Mouse (Mus musculus): ENCODE results near the gene Cdkn1c. TPM values are rescaled to one million over a fixed set of nuclear protein-coding genes. Genes with fewer than 3 reads are reported as not detected.

Gene Cdkn1c
- total RNA-seq, 2 experiments from 2014 or later, result 6.8 to 8.7 TPM

DNA sequence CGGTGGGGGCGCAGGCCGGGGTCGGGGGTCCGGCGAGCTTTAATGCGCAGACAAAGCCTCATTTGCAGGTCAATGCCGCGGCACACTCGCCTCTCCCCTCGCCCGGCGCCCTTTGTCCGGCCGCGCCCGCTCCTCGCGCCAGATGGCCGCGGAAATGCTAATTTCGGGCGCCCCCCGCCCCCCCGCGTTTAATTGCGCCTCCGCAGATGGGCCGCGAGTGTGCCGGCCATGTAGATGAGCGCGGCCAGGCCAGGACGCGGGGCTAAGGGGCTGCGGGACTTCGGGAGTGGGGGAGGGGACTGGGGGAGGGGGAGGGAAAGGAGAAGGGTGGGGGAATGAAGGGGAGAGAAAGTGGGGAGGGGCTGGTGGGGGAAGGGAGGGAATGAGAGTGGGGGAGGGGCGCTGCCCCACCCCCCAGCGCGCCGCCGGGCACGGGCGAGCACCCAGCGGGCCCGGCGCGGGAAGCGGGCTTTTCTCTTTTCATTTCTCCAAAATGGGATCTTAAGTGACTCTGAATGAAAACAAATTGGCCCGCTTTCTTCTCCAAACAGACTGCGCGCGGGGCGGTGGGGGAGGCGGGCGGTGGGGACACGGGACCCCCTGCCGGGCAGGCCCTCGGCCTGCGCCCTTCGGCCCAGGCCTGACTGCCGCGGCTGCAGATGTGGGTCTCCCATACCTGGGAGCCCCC is 22.8 kb downstream of the Cdkn1c start:
- no peak for DNase-seq (ENCODE audit: extremely low spot score in 1 of 2, low spot score in 1 of 2)

DNA sequence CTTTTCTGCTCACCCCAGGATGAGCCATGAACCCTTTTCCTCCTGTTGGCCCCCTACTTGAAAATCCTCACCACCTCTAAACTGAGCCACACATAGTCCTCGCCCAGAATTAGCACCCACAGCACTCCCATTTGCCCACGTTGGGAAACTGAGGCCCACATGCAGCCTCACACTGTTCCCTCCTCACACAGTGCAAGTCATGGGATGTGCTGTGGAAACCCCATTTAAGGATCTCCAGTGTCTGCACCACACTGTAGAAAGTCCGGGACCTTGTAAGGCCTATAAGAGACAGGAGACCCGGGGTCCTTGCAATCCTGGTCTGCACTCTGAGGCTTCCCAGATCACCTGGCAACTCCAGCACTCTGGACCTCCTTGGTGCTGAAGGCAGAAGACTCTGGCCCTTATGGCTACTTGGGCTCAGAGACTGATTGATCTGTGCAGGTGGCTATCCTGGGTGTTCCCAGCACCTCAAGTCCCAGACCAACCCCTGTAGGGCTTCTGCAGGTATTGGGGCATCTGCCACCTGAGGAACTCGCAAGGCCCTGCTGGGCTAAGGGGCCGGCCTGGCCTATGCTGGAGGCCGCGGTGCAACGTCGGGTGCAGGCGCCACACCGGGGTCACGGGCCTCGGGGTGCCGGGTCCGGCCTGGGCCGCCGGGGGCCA is 23.5 kb downstream of the Cdkn1c start:
- DNase-seq (ENCODE audit: extremely low spot score in 1 of 2, low spot score in 1 of 2), result no peak

DNA sequence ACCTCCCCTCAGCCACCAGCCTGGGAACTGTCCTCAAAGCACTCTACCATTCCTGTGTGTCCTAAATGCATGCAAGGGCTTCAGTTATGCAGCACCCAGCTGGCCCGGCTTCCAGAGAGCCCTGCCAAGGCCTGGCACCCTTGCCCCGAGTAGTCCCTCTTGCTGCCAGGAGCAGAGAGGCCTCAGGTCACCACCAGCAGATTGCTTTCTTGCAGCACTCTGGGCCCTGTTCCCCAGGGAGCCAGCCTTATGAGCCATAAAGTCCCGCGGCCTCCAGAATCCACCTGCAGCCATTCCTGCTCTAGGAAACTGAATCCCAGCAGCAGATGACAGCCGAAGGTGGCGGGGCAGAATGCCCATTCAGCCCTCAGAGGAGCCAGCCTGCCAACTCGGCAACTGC is 27.5 kb downstream of the Cdkn1c start:
- DNase-seq (ENCODE audit: extremely low spot score in 1 of 2, low spot score in 1 of 2), result peak in 1 of 2 experiments; percentile 26

DNA sequence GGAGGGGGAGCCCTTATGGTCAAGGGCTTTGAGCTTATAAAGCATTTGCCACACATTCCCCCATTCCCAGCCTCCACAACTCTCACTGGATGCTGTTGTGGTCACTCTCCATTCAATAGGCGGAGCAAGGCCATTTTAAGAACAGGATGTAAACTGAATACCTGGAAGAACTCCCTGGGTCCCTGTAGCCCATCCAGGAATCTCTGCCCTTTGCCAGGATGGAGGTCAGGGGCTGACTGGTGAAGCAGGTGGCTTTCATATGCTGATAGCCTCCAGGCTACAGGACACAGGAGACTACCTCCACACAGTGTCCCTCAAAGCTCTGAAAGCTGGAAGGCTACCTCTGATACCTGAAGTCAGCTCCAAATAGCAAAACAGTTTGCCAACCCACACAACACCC is 28.2 kb downstream of the Cdkn1c start:
- no peak for DNase-seq (ENCODE audit: extremely low spot score in 1 of 2, low spot score in 1 of 2)

DNA sequence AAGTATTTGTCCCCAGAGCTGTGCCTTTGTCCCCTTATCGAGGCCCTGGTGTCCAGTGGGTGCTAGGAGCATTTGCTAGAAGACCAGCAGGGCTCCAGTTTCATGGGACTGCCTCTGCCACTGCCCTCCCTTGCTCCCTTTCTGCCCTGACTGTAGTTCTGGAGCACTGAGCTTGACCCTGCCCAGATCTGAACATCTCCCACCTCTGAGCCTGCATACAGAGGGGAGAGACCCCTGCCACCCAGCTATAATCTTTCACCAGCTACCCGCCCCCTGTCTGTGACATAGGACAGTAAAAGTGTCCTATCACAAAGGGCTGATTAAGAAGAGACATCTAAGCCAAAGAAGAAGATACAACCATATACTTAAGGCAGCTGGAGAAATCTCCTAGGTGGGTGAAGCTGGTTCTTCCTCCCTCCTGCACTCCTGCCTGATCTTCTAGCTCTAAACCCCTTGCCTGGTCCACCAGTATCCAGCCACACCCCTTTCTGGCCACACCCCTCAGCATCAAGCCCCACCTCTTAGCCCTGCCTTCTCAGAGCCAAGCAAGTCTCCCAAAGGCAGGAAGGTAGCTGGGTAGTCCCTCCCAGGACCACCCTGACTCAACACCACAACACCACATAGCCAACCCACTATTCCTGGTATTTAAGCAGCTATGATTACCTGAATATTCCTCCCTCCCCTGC is 31.9 kb downstream of the Cdkn1c start:
- DNase-seq (ENCODE audit: extremely low spot score in 1 of 2, low spot score in 1 of 2), result no peak

DNA sequence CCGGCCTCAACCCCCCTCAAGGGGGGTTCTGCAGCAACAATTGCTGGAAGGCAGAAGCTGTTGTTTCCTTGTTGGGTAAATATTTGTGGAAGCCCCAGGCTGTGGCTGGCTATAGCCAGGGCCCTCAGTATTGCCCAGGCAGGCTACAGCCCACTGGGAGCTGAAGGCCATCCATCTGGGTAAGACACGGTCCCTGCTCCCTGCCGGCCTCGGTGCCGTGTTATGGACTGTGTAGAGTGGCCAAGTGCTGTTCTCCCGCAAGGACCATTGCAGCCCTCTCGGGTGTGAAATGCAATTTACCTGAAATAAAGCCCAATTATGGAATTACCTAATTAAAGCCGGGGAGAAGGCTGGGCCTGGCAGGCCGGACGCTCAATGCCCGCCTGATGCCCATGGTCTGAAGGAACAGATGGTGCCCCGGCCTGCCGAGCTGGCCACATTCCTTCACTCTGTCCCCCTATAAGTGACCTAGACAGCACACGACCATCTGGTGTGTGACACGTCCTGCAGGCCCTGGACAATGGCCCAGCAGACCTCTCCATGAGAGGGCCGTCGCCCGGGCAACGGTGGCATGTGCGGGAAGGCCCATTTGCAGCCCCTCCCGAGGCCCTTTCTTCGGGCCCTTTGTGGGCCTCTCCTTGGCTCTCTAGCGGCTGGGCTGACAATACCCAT is 32.6 kb downstream of the Cdkn1c start:
- no peak for DNase-seq (ENCODE audit: extremely low spot score in 1 of 2, low spot score in 1 of 2)

DNA sequence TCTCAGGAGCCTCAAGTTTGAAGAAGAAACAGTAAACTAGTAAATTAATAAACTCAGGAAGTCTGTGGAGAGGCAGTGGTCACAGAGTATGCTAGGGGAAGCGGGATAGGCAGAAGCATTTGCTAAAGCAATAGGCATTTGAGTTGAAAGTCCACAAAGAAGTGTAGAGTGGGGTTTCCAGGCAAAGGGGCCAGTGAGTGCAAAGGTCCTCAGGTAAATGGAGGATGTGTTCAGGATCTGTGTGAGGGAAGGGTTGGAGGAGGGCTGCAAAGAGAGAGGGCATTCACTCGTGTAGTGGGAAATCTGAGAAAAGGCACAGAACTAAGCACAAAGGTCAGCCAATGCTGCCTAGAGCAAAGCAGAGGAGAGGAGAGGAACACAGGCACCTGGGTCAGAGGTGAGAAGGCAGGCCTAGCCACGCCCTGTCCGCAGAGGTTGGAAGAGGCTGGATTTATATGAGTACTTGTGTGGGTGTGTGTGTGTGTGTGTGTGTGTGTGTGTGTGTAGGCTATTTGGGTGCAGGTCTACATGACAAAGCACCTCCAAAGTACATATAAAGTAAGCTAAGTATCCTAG is 41.2 kb downstream of the Cdkn1c start:
- DNase-seq (ENCODE audit: extremely low spot score in 1 of 2, low spot score in 1 of 2), result no peak

DNA sequence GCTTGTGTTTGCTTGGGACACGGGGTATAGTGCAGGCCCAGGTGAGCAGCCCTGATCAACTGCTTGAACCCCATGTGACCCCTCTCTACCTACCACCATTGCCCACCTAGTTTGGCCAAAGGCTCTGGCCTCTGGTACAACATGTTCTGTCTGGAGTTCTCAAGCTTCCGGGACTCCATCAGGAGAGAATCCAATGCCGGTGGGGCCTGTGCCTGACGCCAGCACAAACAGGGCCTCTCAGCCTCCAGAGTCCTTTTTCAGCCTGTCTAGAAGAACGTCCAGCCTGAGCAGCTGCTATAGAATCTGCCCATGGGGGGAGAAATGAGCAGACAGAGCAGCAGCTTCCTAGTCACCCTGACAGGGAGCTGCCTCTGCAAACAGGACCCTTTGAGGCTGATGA is 43.0 kb downstream of the Cdkn1c start:
- DNase-seq (ENCODE audit: extremely low spot score in 1 of 2, low spot score in 1 of 2), result no peak

DNA sequence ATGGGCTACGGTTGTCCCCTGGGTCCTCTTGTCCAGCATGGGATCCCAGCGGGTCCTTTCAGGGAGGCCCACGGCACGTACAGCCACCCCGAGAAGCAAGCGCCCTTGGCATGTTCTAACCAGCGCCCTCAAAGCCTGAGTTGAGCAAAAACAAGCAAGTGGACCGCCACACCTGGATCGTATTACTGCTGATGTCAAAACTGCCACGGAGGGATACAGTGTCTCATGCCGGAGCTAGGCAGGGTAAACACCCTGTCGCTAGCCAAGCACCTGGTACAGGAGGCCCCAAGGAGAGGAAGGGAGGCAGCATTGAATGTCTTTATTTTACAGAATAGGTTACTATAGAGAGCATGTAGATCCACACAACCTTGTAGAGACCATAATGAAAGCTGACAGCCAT is 44.4 kb downstream of the Cdkn1c start:
- DNase-seq (ENCODE audit: extremely low spot score in 1 of 2, low spot score in 1 of 2), result no peak

DNA sequence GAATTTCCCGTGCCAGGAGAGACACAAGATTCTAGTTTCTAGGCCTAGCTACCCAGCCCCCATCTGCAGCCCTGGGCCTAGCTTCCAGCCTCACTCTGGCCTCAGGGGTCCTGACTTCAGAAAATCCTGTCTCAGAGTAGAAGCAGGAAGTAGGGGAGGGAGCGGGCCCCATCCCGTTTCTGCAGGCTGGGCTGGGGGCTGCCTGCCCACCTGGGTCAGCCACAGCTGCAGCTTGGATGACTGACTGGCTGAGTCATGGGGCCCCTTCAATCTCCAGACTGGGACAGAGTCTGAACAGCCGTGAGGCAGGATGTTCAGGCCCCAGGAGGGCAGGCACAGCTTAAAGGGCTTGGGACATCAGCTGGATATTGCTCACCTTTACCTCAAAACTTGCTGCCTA is 45.8 kb downstream of the Cdkn1c start:
- no peak for DNase-seq (ENCODE audit: extremely low spot score in 1 of 2, low spot score in 1 of 2)

DNA sequence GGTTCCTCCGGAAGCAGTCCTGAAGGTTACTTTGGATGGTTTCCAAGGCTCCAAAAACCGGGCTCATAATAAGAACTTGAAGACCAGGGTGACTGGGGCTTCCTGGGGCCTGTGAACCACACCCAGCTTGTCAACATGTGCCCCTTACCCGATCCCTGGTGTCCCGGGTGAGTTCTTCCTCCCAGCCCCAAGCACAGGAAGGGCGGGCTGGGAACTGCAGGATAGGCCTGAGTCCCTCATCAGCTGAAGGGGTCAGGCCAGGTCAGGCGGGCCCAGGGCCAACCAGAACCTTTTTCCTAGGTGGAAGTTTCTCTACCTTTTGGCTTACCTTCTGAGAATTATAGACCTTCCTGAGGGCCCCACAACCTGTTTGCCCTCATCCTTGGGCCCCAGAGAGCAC is 48.2 kb downstream of the Cdkn1c start:
- DNase-seq (ENCODE audit: extremely low spot score in 1 of 2, low spot score in 1 of 2), result no peak

DNA sequence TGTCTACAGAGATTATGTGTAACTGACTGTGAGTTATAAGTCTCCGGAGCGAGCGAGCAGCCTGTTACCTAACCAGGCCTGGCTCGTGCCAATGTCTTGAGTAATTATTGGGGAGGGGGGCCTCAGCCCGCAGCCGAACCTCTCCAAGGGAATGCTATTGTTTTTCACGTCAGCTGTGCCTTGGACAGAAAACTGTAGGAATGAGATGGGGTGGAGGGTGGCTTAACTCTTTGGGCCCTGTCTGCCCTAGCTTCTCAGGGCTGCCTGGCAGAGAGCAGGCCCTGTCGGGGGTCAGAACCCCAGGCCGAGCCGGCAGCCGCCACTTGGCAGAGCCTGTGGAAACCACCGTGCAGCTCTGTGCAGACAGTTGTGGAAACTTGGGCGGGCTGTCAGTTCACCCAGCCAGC is 52.2 kb downstream of the Cdkn1c start:
- no peak for DNase-seq (ENCODE audit: extremely low spot score in 1 of 2, low spot score in 1 of 2)

Other genes starting within 250 kb of the Cdkn1c start
- gene Slc22a18, start 12.7 kb upstream of the Cdkn1c start, total RNA-seq (2021), result under 1 TPM in 1 of 2 experiments, not detected in 1; 0.20 TPM
- gene Phlda2, start 42.1 kb upstream of the Cdkn1c start, total RNA-seq (2021), result not detected
- gene Nap1l4, start 88.1 kb upstream of the Cdkn1c start, total RNA-seq (2021), result 100 to 1,000 TPM; 114 to 125 TPM
- gene Cars, start 139.0 kb upstream of the Cdkn1c start, total RNA-seq (2021), result 10 to 100 TPM; 46.0 to 56.4 TPM
- under 1 TPM in 1 of 2 experiments, not detected in 1; 0.19 TPM for gene Tnfrsf26, start 167.7 kb upstream of the Cdkn1c start, total RNA-seq (2021)
- 1 to 10 TPM; 2.2 to 2.3 TPM for gene Tnfrsf22, start 188.6 kb upstream of the Cdkn1c start, total RNA-seq (2021)
- gene Tnfrsf23, start 224.8 kb upstream of the Cdkn1c start, total RNA-seq (2021), result 1 to 10 TPM; 1.1 TPM